18 mouse cellular contexts compared by ENCODE assay signal in genomic region chr12:71950095-71950877, GRCm38 (mm10).
DNase-seq lines count a peak whose midpoint lies in the region; ATAC-seq and TF ChIP-seq lines count a peak whose summit lies in the region.
"Had no signal": no experiment of that assay in that cellular context is flagged by ENCODE, and none has a peak within 500 bp of the region (broad histone marks: within the 10 kb centered on the region; RNA-seq: fewer than 3 reads in every experiment).

No protein-coding gene starts in this region.

- DNase-seq in thymus, postnatal 14 days = peak; percentile 17
- no peak for DNase-seq in thymus, adult 18-20 months
- DNase-seq in lung, postnatal 0 days (ENCODE audit: low spot score) = peak; percentile 77
- no peak for DNase-seq in cerebellum, adult 11-12 months
- DNase-seq in testis, postnatal 14 days (ENCODE audit: low spot score) = no peak
- no peak for DNase-seq in testis, postnatal 10 days (ENCODE audit: low spot score)
- DNase-seq: cerebellum, postnatal 14 days; kidney, postnatal 10 days had no signal

- TF ChIP-seq CTCF in lung, postnatal 0 days (IDR thresholded peaks at IDR 0.05) = no peak

- no peak overlapping the region for H3K27ac ChIP-seq in lung, postnatal 0 days (ENCODE audit: low read length)
- H3K27ac ChIP-seq: embryonic facial prominence, embryonic 10.5 days; forebrain, embryonic 15.5 days; heart, embryonic 10.5 days; hindbrain, postnatal 0 days; macrophage; neural tube, embryonic 12.5 days had no signal

- no peak overlapping the region for H3K9ac ChIP-seq in lung, postnatal 0 days (replicated peaks; ENCODE audit: low read depth)
- H3K9ac ChIP-seq: forebrain, embryonic 15.5 days; neural tube, embryonic 12.5 days had no signal

- peak; percentile 78 for ATAC-seq in common myeloid progenitor, adult 5-6 weeks (replicated peaks; ENCODE audit: low read depth, poor library complexity, severe bottlenecking)
- ATAC-seq in lung, postnatal 0 days = peak; percentile 75
- ATAC-seq: forebrain, embryonic 15.5 days; hindbrain, postnatal 0 days; midbrain, embryonic 16.5 days had no signal

- WGBS in lung, postnatal 0 days = 67% methylated on average over 13 of the region's 13 CpGs

- no peaks in the 10 kb centered on the region for H3K9me3 ChIP-seq in lung, postnatal 0 days (ENCODE audit: low read length)
- H3K9me3 ChIP-seq: embryonic facial prominence, embryonic 10.5 days; forebrain, embryonic 15.5 days; heart, embryonic 10.5 days; neural tube, embryonic 12.5 days had no signal

- H3K4me1 ChIP-seq in lung, postnatal 0 days (ENCODE audit: insufficient read depth, low read depth, low read length) = no peaks in the 10 kb centered on the region
- H3K4me1 ChIP-seq: heart, embryonic 10.5 days had no signal

- H3K4me2 ChIP-seq in lung, postnatal 0 days (replicated peaks; ENCODE audit: low read depth, low read length) = no peak overlapping the region
- H3K4me2 ChIP-seq: forebrain, embryonic 15.5 days; neural tube, embryonic 12.5 days had no signal

- TF ChIP-seq EP300 in lung, postnatal 0 days (IDR thresholded peaks at IDR 0.05) = no peak

- no peaks in the 10 kb centered on the region for H3K27me3 ChIP-seq in lung, postnatal 0 days (replicated peaks; ENCODE audit: insufficient read depth, low read length)
- H3K27me3 ChIP-seq: CH12.LX; forebrain, embryonic 15.5 days; neural tube, embryonic 12.5 days had no signal

- H3K4me3 ChIP-seq in lung, postnatal 0 days (ENCODE audit: low read depth, low read length) = no peak overlapping the region
- H3K4me3 ChIP-seq: embryonic facial prominence, embryonic 10.5 days; erythroblast, embryonic 14.5 days; forebrain, embryonic 15.5 days; heart, embryonic 10.5 days; neural tube, embryonic 12.5 days had no signal

- peaks cover 29% of the 10 kb centered on the region for H3K36me3 ChIP-seq in lung, postnatal 0 days (ENCODE audit: insufficient read depth, low read length)

Comparison
In these comparisons a context has a peak if more than half of its experiments do, and no peak if none do; other contexts are left out.
1. DNase-seq: peak in thymus, postnatal 14 days (single experiment) and lung, postnatal 0 days (single experiment); none in thymus, adult 18-20 months (0 of 2), cerebellum, adult 11-12 months (single experiment), testis, postnatal 14 days (single experiment) and testis, postnatal 10 days (single experiment).